Mouse (Mus musculus) brain, embryonic 18.5 days (tissue): ENCODE measurements around the gene Ndufs8.
"Not testable (repeated sequence)": the region's sequence is repeated elsewhere in the genome, so short reads cannot be mapped to it uniquely, and the experiment has no call there.

Source experiments
- DNase-seq: peaks from one replicate; pipeline ENCODE4 v3.0.0-alpha.2; 2012; ENCODE audit warnings: low read depth, low spot score

Ndufs8 gene

DNA sequence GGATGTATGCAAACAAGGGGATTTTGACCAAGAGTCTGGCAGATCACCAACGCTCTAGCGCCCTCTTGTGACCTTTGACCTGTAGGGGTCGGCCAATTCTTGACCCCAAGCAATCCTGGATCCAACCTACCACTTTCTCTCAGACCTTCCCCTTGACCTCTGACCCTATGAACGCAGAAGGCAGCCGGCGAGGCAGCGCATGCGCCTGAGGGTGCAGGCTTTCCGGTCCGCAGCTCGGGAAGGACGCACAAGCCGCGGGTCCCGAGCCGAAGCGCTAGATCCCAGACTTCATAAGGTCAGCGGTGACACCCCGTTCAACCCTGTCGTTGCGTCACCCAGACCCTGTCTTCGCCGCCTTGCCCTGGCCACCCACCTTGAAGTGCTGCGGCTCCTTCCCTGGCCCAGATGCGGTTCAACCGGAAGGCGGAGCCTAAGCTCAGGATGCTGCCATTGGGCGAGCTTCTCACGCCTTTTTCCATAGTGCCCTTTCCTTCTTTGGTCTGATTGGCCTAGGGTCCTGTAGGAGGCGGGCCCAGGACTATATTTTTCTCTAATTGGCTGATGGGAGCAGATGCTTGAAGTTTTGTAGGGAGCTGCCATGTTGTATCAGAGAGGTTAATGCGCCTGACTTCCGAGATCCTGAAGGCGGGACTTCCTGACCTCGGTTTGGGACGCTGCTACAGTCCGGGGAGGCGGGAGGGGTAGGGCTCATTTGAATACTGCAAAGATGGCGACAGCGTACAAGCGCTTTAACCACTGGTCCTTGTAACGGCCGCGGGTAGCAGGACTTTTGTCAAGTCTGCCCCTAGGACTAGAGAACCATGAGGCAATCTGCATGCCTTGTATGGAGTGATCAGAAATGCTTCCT is at the start of gene Ndufs8:
Gene Ndufs8 (minus strand): TSS at position 438 of the 868 bp plus-strand sequence.
- peak; percentile 97 for DNase-seq

DNA sequence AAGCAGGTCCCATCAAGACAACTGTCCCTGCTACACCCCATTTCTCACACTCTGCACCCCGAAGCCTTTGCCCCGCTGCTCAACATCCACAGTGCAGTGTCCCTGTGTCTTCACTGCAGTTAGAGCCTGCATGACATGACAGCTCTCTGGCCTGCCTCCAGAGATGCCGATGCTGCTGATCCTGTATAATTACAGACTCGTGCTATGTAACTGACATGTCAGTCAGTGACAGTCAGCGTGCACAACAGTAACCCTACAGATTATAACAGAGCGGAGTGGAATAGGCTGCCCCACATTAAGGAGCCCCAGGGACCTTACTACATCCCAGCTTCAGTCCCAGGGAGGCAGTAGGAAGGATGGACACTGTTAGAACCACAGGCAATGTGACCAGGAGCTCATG is 49.2 kb upstream of the Ndufs8 start:
- DNase-seq: not testable (repeated sequence)

DNA sequence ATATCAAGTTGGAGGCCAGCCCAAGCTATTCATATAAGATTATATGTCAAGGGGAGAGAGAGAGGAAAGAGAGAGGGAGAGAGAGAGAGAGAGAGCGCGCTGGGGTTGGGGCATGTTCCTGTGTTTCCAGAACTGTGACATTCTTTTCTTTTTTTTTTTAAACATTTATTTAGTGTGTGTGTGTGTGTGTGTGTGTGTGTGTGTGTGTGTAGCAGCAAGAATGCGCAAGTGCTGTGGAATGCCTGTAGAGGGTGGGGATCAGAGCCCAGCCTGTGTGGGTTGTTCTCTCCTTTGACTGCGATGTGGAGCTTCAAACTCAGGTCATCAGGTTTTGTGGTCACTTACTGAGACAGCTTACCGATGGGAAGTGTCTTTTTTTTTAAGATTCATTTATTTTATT is 47.6 kb upstream of the Ndufs8 start:
- no peak for DNase-seq

DNA sequence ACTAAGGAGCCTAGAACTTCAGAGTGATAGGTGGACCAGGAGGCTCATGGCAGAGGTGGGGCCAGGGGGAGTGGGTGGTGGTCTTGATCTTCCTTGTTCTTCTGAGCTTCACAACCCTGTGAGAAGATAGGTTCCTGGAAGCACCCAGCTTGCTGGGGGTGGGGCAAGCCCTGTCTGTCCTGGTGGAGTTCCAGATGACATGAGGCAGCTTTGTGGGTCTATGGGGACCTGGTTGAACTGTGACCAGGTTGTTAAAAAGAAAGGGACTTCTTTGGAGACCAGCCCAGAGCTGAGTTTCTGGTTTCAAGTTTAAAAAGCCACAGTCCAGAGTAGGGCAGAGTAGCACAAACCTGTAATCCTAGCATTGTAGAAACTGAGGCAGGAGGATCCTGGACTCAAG is 46.5 kb upstream of the Ndufs8 start:
- DNase-seq: no peak

DNA sequence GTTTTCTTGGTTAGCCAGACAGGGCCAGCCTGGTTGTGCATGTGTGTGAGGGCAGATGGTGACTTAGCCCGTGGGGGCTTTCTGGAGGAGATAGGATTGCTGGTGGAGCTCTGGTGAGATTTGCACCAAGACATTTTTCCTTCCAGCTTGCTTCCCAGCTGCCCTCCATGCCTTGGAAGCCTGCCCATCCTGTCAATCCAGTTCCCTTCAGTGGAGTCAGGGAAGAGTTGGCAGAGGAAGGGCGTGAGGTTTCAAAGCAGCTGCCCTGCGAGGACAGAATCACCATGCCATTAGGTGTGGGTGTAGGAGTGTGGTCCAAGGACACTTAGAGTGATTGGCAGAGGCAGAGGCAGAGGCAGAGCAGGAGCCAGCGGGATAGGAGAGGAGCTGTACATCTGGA is 45.9 kb upstream of the Ndufs8 start, which contains the start of gene Aldh3b3:
Gene Aldh3b3 (plus strand): TSS at position 176 of the 400 bp plus-strand sequence.
- no peak for DNase-seq

DNA sequence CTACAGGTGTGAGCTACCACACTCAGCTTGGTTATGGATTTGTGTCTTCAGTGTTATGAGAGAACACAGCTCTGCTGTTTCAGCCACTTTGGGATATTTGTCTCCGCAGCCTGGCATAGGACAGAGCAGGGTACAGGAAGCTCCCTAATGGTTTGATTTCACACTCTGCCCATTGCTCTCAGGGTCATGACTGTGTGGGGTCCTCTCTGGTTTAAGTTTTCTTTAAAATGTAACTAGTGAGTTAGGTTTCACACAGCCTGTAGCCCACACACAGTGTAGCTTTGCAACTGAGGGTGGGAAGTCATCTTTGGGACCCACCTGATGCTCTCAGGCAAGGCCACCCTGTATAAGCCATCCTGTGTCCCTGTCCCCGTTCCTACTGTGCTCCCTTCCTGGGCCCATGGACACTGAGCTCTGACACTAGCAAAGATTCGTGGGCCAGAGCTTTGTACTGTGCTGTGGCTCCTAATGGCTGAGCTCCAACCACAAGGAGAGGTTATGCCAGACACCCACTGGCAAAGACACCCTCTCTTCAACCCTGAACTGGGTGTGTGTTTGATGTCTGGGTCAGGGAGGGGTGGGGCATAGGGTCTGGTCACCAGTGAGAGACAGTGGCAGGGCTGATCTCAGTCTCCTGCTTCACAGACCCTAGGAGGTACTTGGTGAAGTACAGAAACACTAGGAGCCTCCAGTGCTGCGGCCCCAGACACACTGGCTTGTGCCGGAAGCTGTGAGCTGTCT is 44.9 kb upstream of the Ndufs8 start:
- DNase-seq: not testable (repeated sequence)

DNA sequence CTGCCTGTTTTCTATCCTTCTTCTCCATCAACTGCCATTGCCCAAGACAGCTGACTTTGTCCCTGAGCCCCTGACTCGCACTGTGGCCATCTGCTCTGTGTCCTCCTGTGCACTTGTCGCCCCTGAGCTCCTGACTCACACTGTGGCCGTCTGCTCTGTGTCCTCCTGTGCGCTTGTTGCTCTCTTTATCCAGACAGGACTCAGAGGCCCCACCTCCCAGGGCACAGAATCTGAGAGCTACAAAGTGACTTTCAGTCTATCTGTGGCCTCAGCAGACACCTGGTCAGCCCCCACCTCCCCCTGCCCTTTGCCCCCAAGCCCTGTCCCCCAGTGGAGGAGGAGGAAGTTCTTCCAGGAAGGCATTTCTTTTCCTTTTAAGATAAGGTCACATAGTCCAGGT is 43.2 kb upstream of the Ndufs8 start:
- no peak for DNase-seq

DNA sequence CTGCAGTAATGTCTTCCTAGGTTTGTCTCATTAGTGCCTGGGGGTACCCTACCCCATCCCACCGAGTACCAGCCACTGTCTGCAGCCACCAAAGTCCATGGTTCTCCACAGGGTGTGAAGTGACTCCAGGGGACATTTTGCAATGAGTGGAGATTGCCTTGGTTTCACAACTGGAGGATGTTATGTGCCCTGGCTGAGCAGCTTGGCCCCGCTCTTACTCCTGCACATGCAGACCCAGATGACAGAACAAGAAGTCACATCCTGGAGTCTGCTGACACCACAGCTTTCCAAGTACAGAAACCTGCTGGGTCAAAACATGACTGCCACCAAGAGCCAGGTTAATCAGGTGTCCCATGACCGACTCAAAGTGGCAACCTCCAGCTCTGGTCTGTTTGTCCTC is 42.5 kb upstream of the Ndufs8 start:
- no peak for DNase-seq

DNA sequence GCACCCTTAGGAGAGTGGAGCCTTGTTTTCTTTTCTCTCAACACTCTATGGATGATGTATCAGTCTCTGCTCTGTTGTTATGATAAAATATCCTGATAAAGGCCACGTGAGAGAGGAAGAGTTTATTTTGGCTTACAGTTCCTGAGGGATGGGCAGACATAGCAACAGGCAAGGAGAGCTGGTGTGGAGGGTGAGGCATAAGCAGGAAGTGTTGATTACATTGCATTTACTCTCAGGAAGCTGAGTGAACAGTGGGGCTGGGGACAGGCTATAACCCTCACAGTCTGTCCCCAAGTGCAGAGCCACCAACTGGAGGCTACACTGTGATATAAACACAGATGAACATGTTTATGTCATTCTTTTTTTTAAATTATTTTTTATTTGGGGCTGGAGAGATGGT is 39.5 kb upstream of the Ndufs8 start:
- DNase-seq: no peak

DNA sequence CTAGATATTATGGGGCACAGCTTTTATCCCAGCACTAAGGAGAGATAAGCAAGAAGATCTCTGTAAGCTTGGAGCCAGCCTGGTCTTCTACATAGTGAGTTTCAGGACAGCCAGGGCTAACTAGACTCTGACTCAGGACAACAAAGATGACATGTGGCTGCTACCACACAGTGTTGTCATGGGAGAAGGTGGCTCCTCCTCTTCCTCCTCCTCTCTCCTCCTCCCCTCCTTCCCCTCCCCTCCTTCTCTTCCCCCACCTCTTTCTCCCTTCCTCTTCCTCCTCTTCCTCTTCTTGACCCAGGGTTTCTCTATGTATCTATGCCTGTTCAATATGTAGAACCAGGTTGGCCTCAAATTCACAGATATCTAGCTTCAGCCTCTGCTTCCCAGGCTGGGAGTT is 38.9 kb upstream of the Ndufs8 start:
- DNase-seq: no peak

DNA sequence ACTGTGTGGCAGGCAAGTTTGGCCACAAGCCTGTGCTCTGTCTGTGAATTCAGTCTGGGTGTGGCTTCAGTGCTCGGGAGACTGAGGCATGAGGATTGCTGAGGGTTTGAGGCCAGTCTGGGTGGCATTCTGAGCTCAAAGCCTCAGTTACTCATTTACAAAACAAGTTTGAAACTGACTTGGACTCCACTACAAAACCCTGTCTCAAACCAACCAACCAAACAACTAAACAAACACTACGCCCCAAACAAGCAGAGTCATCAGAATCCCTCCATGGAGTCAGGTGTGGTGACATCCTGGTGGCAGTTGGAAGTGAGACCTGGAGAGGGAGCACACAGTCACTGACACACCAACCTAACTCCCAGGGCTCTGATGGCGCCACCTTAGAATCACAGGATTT is 37.8 kb upstream of the Ndufs8 start:
- no peak for DNase-seq

DNA sequence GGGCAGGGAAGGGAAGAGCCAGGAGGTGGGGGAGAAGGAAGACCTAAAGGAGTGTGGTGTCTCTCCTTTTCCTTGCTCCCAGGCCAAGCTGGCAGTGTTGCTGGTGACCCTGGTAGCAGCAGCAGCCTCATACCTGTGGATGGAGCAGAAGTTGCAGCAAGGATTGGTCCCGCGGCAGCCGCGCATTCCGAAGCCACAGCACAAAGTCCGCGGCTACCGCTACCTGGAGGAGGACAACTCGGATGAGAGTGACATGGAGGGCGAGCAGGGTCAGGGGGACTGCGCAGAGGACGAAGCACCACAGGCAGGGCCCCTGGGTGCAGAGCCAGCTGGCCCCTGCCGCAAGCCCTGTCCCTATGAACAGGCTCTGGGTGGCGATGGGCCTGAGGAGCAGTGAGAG is 36.0 kb upstream of the Ndufs8 start:
- no peak for DNase-seq

DNA sequence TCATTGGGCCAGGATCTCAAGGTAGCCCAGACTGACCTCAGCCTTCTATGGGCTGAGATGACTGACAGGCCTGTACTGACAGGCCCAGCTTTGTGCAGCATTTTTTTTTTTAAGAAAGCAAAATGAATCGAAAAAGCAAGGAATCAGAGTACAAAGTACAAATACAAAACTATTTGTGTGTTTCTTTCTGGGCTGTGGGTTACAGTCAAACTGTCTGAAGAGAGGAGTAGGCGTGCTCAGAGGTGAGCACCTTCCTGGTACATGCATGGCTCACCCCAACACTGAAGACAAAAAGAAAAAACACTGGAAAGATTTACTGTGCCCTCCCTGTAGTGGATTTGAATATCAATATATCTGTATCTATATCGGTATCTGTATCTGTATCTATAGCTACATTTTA is 35.2 kb upstream of the Ndufs8 start:
- DNase-seq: no peak

DNA sequence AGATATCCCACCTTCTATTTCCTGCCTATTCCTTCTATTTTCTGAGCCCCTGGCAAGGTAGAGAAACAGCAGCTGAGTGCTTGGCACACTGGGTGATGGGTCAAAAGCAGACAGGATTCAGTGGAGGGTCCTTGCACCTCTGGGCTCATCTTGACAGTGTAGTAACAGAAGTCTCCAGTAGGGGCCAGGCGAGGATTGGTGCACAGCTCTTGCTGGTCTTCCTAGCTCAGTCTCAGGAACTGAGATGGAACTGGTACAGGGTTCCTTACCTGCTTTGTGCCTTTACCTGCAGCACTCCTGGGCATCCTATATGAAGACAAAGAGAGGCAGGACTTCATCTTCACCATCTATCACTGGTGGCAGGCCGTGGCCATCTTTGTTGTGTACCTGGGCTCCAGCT is 34.1 kb upstream of the Ndufs8 start:
- no peak for DNase-seq

DNA sequence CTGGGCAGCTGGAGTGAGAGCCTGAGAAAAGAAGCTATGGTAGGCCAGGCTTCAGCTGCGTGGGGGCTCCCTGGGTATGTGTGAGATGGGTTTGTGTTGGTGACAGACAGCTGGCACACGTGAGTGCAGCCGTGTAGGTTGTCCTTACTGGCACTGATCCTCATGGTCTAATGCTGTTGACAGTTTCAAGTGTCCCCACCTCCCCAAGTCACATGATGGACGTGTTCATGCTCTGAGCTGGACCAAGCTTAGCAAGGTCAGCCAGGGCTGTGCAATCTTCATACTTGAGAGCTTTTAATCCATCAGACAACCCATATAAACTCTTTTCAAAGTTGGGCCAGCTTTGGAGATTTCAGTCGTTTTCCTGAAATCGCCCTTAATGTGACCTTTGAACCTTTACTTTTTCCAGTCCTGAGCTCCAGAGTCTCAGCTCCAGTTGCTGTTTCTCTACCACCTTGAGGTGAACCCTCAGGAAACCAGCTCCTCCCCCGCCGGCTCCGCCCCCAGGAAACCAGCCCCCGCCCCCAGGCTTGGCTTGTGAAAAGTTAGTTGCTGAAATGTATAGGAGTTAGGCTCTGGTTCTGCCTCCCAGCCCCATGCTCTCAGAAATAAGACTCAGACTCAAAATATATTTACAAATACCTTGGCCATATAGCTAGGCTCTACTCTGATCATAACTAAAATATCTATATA is 33.4 kb upstream of the Ndufs8 start:
- DNase-seq: no peak

DNA sequence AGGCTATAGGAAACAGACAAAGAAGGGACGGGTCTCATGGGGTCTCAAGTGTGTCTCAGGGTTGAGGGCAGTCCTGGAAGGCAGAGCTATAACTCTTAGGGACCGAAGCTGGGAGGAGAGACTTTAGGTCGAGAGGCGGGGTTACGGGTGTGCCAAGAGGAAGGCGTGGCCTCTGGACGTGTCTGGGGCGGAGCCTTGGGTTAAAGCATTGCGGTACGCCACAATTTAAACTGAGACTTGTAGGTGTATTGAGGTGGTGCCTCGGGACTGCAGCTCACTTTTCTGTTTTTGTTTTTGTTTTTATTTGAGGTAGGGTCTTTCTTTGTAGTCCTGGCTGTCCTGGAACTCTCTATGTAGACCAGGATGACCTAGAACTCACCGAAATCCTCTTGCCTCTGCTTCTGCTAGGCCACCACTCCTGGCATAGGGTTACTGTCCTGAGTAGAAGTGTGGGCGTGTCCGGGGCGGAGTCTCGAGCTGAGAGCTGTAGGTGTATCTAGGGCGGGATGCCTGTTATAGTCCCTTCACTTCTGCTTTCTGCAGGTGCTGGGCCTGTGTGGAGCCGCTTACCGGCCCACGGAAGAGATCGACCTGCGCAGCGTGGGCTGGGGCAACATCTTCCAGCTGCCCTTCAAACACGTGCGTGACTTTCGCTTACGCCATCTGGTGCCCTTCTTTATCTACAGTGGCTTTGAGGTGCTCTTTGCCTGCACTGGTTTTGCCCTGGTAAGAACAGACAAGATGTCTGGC is 30.6 kb upstream of the Ndufs8 start:
- no peak for DNase-seq

DNA sequence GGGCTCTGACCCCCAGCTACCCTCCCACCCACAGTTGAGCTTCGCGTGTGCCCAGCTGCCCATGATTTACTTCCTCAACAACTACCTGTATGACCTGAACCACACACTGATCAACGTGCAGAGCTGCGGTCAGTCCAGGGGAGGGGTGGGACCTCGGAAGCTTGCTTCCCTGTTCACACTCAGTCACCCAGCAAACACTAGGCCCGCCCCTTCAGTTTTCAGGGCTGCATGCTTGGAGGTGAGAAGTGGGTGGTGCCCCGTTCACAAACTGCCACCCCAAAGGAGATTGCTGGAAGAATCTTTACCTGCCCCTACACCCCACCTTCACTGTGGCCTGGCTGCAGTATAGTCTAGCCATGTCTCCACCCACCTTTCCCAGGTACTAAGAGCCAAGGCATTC is 29.7 kb upstream of the Ndufs8 start:
- DNase-seq: no peak

DNA sequence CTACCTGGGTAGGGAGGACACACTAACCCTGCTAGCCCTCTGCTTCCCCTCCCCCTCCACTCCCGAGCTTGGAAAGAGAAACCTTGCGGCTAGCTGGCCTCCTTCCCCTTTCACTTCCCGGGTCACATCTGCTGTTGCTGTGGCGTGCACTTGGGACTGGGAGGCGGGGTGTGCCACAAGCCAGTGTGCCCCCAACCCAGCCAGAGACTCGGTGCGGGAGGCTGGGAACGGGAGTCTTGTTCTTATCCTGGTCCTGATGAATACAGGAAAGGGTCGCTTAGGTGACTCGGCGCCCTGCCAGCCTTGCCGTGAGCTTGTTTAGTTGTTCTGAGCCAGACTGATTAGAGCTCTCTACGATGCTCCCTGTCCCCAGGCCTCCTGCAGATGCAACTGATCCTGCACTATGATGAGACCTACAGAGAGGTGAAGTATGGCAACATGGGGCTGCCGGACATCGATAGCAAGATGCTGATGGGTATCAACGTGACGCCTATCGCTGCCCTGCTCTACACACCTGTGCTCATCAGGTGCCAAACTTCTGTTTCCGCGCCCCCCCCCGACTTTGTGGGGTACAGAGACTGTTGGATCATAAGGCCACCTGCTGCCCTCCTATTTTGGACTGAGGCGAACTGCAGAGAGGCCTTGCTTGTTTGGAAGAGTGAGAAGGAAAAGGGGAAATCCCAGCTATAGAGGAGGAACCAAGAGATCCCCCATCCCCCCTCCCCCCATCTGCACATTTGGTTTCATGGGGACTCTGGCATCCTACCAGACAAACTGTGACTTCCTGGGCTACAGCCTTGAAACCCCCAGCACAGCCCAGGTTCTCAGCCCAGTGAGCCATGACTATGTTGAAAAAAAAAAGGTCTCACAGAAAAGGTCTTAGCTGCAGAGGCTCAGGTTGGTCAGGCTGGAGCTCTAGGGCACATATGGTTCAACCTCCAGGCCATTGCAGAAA is 23.6 kb upstream of the Ndufs8 start:
- no peak for DNase-seq

DNA sequence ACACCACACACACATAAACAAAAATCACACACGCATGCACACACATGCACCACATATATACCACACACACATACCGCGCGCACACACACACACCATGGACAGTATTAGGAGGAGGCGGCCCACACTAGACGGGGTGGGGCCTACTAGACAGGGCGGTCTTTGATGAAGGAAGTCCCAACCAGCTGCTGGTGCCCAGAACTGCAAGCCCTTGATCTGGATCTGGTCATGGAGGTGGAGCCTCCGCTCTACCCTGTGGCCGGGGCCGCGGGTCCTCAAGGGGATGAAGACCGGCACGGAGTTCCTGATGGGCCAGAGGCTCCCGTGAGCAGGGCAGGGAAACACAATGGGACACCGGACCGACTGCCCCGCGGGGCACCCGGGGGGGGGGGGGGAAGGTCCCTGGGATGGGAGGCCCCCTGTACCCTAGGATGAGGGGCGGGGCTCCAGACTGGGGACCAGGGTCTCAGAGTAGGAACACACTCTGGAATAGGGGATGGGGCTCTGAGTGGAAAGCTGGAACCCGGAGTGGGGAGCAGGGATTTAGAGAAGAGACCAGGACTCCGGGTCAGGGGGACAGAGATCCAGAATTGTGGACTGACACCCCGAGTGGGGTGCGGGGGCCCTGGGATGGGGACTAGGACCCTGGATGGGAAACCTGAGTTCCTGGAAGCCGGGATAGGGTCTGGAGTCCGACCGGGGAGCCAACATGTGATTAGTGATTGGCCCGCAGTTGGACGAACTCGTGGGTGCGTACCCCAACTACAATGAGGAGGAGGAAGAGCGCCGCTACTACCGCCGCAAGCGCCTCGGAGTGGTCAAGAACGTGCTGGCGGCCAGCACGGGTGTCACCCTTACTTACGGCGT is 22.7 kb upstream of the Ndufs8 start, which contains the start of gene Unc93b1:
Gene Unc93b1 (plus strand): TSS at position 155 of the 864 bp plus-strand sequence.
- DNase-seq: no peak
